10 mouse cellular contexts compared by ENCODE assay signal in genomic region chr3:41107600-41108305, GRCm38 (mm10). TPM values are rescaled to one million over a fixed set of nuclear protein-coding genes. Genes with fewer than 3 reads are reported as not detected.
A peak's percentile ranks its signal among the peaks of the same experiment; 100 is the strongest.
DNase-seq lines count a peak whose midpoint lies in the region; ATAC-seq and TF ChIP-seq lines count a peak whose summit lies in the region.
"Had no signal": no experiment of that assay in that cellular context is flagged by ENCODE, and none has a peak within 500 bp of the region (broad histone marks: within the 10 kb centered on the region; RNA-seq: fewer than 3 reads in every experiment).

No protein-coding gene starts in this region.

- no peak for TF ChIP-seq CTCF in kidney, postnatal 0 days (IDR thresholded peaks at IDR 0.05; ENCODE audit: low read depth)
- TF ChIP-seq CTCF in brain, embryonic 14.5 days (IDR thresholded peaks at IDR 0.05; ENCODE audit: borderline replicate concordance, extremely low read depth, insufficient read depth, insufficient read length) = no peak

- H3K4me3 ChIP-seq in kidney, postnatal 0 days (replicated peaks; ENCODE audit: low read depth, low read length) = no peak overlapping the region
- no peak overlapping the region for H3K4me3 ChIP-seq in midbrain, embryonic 10.5 days
- H3K4me3 ChIP-seq: limb, embryonic 15.5 days had no signal

- no peaks in the 10 kb centered on the region for H3K27me3 ChIP-seq in kidney, postnatal 0 days (ENCODE audit: insufficient read depth, low read length)
- no peaks in the 10 kb centered on the region for H3K27me3 ChIP-seq in midbrain, embryonic 10.5 days (ENCODE audit: low read depth, poor library complexity, severe bottlenecking)
- H3K27me3 ChIP-seq: limb, embryonic 15.5 days had no signal

- TF ChIP-seq POLR2A in brain, embryonic 14.5 days (IDR thresholded peaks at IDR 0.05; ENCODE audit: borderline replicate concordance, extremely low read depth, insufficient read depth, insufficient read length, poor library complexity, severe bottlenecking) = no peak

- no peaks in the 10 kb centered on the region for H3K36me3 ChIP-seq in kidney, postnatal 0 days (ENCODE audit: insufficient read depth, low read length)
- H3K36me3 ChIP-seq in midbrain, embryonic 10.5 days = no peaks in the 10 kb centered on the region
- H3K36me3 ChIP-seq: limb, embryonic 15.5 days had no signal

- 24% methylated on average over 14 of the region's 14 CpGs for WGBS in kidney, postnatal 0 days
- 76% methylated on average over 14 of the region's 14 CpGs for WGBS in midbrain, embryonic 10.5 days

- DNase-seq in embryo, embryonic 11 days = peak; percentile 21
- DNase-seq in embryo, embryonic 9.5 days (ENCODE audit: extremely low spot score) = no peak
- no peak for DNase-seq in kidney, postnatal 0 days (ENCODE audit: low spot score)
- no peak for DNase-seq in kidney, adult 18-20 months
- DNase-seq in brain, embryonic 14.5 days (ENCODE audit: low read depth) = peak; percentile 24
- DNase-seq in spleen, postnatal 4 days (ENCODE audit: low spot score in 2 of 2) = no peak
- DNase-seq in midbrain, embryonic 10.5 days (ENCODE audit: low spot score) = no peak
- DNase-seq: spleen, adult 18-20 months had no signal

- no peak overlapping the region for H3K9ac ChIP-seq in kidney, postnatal 0 days (ENCODE audit: low read depth, low read length)
- H3K9ac ChIP-seq: limb, embryonic 15.5 days had no signal

- no peak; the same call in 1 of the 2 replicates for ATAC-seq in kidney, postnatal 0 days (replicated peaks; ENCODE audit: low FRiP score, low read depth)
- ATAC-seq in megakaryocyte progenitor cell, adult 5-6 weeks (replicated peaks; ENCODE audit: poor library complexity) = peak; percentile 69

- no peak overlapping the region for H3K27ac ChIP-seq in kidney, postnatal 0 days
- no peak overlapping the region for H3K27ac ChIP-seq in midbrain, embryonic 10.5 days (replicated peaks)
- H3K27ac ChIP-seq: limb, embryonic 15.5 days had no signal

- H3K4me1 ChIP-seq in kidney, postnatal 0 days (replicated peaks; ENCODE audit: insufficient read depth, low read length) = peaks cover 8% of the 10 kb centered on the region; the same call in 1 of the 2 replicates
- H3K4me1 ChIP-seq in midbrain, embryonic 10.5 days = peaks cover 6% of the 10 kb centered on the region

- no peaks in the 10 kb centered on the region for H3K9me3 ChIP-seq in kidney, postnatal 0 days (replicated peaks; ENCODE audit: low read length)
- H3K9me3 ChIP-seq in midbrain, embryonic 10.5 days (replicated peaks) = no peaks in the 10 kb centered on the region
- H3K9me3 ChIP-seq: limb, embryonic 15.5 days had no signal

- peak overlapping the region; percentile 10; the same call in 1 of the 2 replicates for H3K4me2 ChIP-seq in kidney, postnatal 0 days (ENCODE audit: low read length)
- H3K4me2 ChIP-seq: limb, embryonic 15.5 days had no signal

RNA-seq across cellular contexts. Expression of gene Pgrmc2, which starts 24.9 kb away (rescaled TPM):
- 35.8 and 36.0 TPM in 2 replicates for polyA plus RNA-seq in kidney, postnatal 0 days (2015; fragmentation: Nextera tagmentation; extraction: Ambion mirVana)
- 25.5 and 29.2 TPM in 2 replicates for polyA plus RNA-seq in brain, embryonic 14.5 days (2012; rRNA removed)
- 22.8 and 30.2 TPM in 2 replicates for total RNA-seq in megakaryocyte progenitor cell, adult 5-6 weeks (2015)
- 15.1 and 20.3 TPM in 2 replicates for total RNA-seq in megakaryocyte progenitor cell, adult 5-6 weeks (2017)
- 31.2 and 34.3 TPM in 2 replicates for polyA plus RNA-seq in midbrain, embryonic 10.5 days (2016; fragmentation: Nextera tagmentation; extraction: Ambion mirVana)

Comparison
In these comparisons a context has a peak if more than half of its experiments do, and no peak if none do; other contexts are left out.
1. DNase-seq: peak in embryo, embryonic 11 days (single experiment) and brain, embryonic 14.5 days (single experiment); none in embryo, embryonic 9.5 days (single experiment), kidney, postnatal 0 days (single experiment), kidney, adult 18-20 months (single experiment), spleen, postnatal 4 days (0 of 2) and midbrain, embryonic 10.5 days (single experiment).